Mouse (Mus musculus): ENCODE results near the gene Sgcd. TPM values are rescaled to one million over a fixed set of nuclear protein-coding genes. Genes with fewer than 3 reads are reported as not detected.

The Sgcd gene
- polyA plus RNA-seq, 1 experiment from 2014 or later, result 1.2 TPM

DNA sequence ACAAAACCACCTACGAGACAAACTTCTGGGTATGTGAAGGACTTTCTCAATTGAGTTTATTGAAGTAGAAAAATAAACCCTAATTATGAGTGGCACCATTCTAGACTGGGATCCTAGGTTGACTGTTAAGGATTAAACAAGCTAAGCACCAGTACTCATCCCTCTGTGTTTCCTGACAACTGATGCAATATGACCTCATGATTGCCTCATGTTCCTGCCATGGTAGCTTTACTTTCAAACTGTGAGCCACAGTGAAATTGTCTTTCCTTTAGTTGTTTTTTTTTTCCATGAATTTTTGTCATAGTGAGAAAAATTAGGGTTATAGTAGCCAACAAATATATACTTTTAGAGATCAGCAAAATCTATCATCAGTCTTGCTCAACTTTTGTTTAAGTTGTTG lies 689.0 kb downstream of the Sgcd start:
- TF ChIP-seq CTCF (IDR thresholded peaks at IDR 0.05; ENCODE audit: low read depth), result no peak
- Histone ChIP-seq H3K9ac (ENCODE audit: low read depth, low read length) (no peak overlapping the region), H3K4me3 (ENCODE audit: low read depth, low read length) (no peak overlapping the region), H3K36me3 (ENCODE audit: control insufficient read depth, insufficient read depth) (no peaks in the 10 kb centered on the region), H3K4me2 (replicated peaks; ENCODE audit: low read depth) (no peak overlapping the region), H3K27me3 (replicated peaks; ENCODE audit: control insufficient read depth, insufficient read depth, low read length) (no peaks in the 10 kb centered on the region), H3K9me3 (ENCODE audit: control insufficient read depth) (no peaks in the 10 kb centered on the region), H3K27ac (ENCODE audit: low read depth, low read length) (no peak overlapping the region), H3K4me1 (replicated peaks; ENCODE audit: control insufficient read depth, insufficient read depth, low read length) (no peaks in the 10 kb centered on the region)
- whole genome bisulfite sequencing, result 80% methylated on average over 1 of the region's 1 CpGs
- no peak for ATAC-seq

DNA sequence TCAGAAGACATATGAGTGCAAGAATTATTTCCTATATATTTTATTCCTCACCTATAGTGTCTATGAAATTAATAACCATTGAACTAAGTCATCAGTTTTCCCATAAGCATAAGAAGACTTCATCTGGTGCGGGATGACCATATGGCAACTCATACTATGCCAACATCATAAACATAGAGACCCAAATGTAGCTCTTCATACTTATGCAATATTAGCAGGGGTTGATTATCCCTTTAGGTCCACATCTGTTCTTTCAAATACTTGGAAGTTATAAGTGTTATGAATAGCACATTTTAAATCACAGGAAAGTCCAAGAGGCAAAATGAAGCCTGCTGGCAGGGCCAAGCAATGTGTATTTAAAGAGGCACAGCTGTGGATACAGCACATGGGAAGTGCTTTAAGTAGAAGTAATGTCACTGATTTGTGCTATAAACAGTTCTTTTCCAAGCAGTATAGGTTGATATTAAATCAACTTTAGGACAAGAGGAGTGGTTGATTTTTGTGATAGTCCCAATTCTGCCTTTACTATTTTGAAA lies 690.9 kb downstream of the Sgcd start:
- 84% methylated on average over 1 of the region's 1 CpGs for WGBS
- TF ChIP-seq CTCF (IDR thresholded peaks at IDR 0.05; ENCODE audit: low read depth), result no peak

DNA sequence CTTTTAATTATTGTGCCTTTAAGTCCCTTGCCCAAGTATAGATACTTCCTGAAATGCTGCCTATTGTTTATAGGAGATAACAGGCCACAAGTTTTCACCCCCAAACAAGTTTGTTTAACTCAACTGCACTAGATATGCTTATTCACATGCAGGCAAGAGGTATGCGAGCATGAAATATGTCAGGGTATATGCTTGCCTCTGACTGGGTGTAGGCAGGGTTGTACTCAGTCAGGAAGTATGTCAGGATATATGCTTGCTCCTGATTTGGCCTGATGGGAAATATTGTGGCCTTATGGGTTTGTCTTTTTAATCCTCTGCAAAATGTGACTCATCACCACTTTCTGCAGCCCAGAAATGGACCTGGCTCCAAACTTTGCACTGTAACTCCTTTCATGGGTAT lies 694.0 kb downstream of the Sgcd start:
- H3K36me3 ChIP-seq (ENCODE audit: control insufficient read depth, insufficient read depth), result no peaks in the 10 kb centered on the region
- no peaks in the 10 kb centered on the region for H3K4me1 ChIP-seq (replicated peaks; ENCODE audit: control insufficient read depth, insufficient read depth, low read length)
- TF ChIP-seq CTCF (IDR thresholded peaks at IDR 0.05; ENCODE audit: low read depth), result no peak
- H3K9me3 ChIP-seq (ENCODE audit: control insufficient read depth), result no peaks in the 10 kb centered on the region
- no peaks in the 10 kb centered on the region for H3K27me3 ChIP-seq (replicated peaks; ENCODE audit: control insufficient read depth, insufficient read depth, low read length)
- H3K4me2 ChIP-seq (replicated peaks; ENCODE audit: low read depth), result no peak overlapping the region
- WGBS, result 67% methylated on average over 1 of the region's 1 CpGs
- ATAC-seq, result no peak
- H3K9ac ChIP-seq (ENCODE audit: low read depth, low read length), result no peak overlapping the region
- no peak overlapping the region for H3K4me3 ChIP-seq (ENCODE audit: low read depth, low read length)
- no peak overlapping the region for H3K27ac ChIP-seq (ENCODE audit: low read depth, low read length)

More for the DNA sequence above, 690.9 kb downstream of the Sgcd start:
- H3K4me1 ChIP-seq (replicated peaks; ENCODE audit: control insufficient read depth, insufficient read depth, low read length), result no peaks in the 10 kb centered on the region
- no peaks in the 10 kb centered on the region for H3K36me3 ChIP-seq (ENCODE audit: control insufficient read depth, insufficient read depth)
- H3K4me3 ChIP-seq (ENCODE audit: low read depth, low read length), result no peak overlapping the region
- no peak overlapping the region for H3K9ac ChIP-seq (ENCODE audit: low read depth, low read length)
- H3K4me2 ChIP-seq (replicated peaks; ENCODE audit: low read depth), result no peak overlapping the region
- no peak for ATAC-seq
- H3K9me3 ChIP-seq (ENCODE audit: control insufficient read depth), result no peaks in the 10 kb centered on the region
- no peak overlapping the region for H3K27ac ChIP-seq (ENCODE audit: low read depth, low read length)
- no peaks in the 10 kb centered on the region for H3K27me3 ChIP-seq (replicated peaks; ENCODE audit: control insufficient read depth, insufficient read depth, low read length)

DNA sequence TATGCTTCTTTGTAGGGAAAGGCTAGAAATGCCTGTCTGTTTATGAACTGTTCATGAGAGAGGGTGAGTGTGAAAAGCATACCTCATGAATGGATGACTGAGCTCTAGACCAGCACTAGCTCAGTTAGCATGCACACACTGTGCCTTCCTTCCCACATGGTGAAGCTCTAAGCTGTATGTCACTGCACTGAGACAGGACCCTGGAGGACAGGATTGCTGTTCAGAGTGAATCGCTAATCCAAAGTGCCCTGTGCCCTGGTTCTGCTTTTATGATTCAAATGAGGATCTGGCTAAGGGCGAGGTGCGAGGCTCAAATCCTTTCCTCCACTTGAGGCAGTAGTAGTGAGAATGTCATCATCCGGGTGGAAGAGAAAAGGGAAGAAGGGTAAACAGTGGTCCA lies 712.2 kb downstream of the Sgcd start:
- no peaks in the 10 kb centered on the region for H3K27me3 ChIP-seq (replicated peaks; ENCODE audit: control insufficient read depth, insufficient read depth, low read length)
- no peaks in the 10 kb centered on the region for H3K4me1 ChIP-seq (replicated peaks; ENCODE audit: control insufficient read depth, insufficient read depth, low read length)
- H3K4me2 ChIP-seq (replicated peaks; ENCODE audit: low read depth), result no peak overlapping the region
- no peak overlapping the region for H3K27ac ChIP-seq (ENCODE audit: low read depth, low read length)
- H3K36me3 ChIP-seq (ENCODE audit: control insufficient read depth, insufficient read depth), result no peaks in the 10 kb centered on the region
- WGBS, result 67% methylated on average over 4 of the region's 4 CpGs
- H3K9ac ChIP-seq (ENCODE audit: low read depth, low read length), result no peak overlapping the region
- ATAC-seq, result no peak
- no peak for TF ChIP-seq CTCF (IDR thresholded peaks at IDR 0.05; ENCODE audit: low read depth)
- H3K4me3 ChIP-seq (ENCODE audit: low read depth, low read length), result no peak overlapping the region
- H3K9me3 ChIP-seq (ENCODE audit: control insufficient read depth), result no peaks in the 10 kb centered on the region

DNA sequence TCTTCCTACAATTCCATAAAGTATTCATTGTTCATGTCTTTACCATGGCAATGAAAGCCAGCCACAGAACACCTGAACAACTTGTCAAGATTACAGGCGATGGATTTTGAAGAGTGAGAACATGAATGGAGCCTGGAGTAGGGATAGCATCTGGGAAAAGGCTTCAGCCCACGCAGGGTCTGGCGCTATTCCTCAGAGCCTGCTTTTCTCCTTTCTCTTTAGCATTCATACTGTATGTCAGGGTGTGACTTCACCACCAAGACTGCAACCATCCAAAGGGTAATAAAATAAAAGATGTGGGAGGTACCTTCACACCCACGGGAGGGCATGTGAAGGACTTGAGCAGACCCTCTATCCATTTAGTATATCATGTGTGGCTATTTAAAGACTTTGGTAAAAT lies 720.2 kb downstream of the Sgcd start:
- no peak for ATAC-seq
- whole genome bisulfite sequencing, result 83% methylated on average over 4 of the region's 4 CpGs

DNA sequence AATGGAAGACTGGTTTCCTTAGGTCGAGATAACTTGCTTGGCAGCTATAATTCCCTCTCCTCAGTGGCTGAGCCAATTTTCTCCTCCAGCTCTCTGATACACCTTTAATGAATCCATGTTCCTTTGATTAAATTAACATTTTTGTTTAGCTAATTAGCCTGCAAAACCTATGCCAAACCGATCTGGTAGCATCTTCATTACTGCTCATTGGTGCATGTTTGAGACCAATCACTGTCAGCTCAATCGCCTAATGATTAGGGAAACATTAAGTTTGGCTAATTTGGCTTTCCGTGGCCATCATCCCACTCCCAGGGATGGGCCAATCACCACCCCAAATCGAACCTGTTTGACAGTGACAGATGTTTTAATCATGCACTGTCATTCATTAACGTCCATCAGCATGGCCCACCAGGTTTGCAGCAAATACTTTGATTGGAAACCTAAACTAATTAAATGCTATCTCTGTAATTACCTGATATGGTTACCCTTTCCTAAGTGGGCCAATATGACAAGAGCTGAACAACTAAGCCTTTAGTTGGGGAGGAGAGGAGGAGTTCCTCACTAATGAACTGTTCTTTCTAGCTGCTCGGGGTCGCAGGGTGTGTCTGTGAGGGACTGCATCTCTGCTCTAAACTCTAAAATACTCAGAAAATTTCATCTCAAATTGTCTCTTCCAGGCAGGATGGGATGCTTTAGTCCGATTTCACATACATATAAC lies 724.3 kb downstream of the Sgcd start:
- H3K36me3 ChIP-seq (ENCODE audit: control insufficient read depth, insufficient read depth), result no peaks in the 10 kb centered on the region

More for the DNA sequence above, 720.2 kb downstream of the Sgcd start:
- no peak overlapping the region for H3K4me2 ChIP-seq (replicated peaks; ENCODE audit: low read depth)
- H3K27ac ChIP-seq (ENCODE audit: low read depth, low read length), result no peak overlapping the region
- H3K27me3 ChIP-seq (replicated peaks; ENCODE audit: control insufficient read depth, insufficient read depth, low read length), result no peaks in the 10 kb centered on the region
- no peaks in the 10 kb centered on the region for H3K36me3 ChIP-seq (ENCODE audit: control insufficient read depth, insufficient read depth)
- no peaks in the 10 kb centered on the region for H3K4me1 ChIP-seq (replicated peaks; ENCODE audit: control insufficient read depth, insufficient read depth, low read length)
- H3K4me3 ChIP-seq (ENCODE audit: low read depth, low read length), result no peak overlapping the region
- TF ChIP-seq CTCF (IDR thresholded peaks at IDR 0.05; ENCODE audit: low read depth), result no peak
- H3K9me3 ChIP-seq (ENCODE audit: control insufficient read depth), result no peaks in the 10 kb centered on the region
- H3K9ac ChIP-seq (ENCODE audit: low read depth, low read length), result no peak overlapping the region

More for the DNA sequence above, 724.3 kb downstream of the Sgcd start:
- WGBS, result 81% methylated on average over 9 of the region's 9 CpGs
- Histone ChIP-seq H3K4me1 (replicated peaks; ENCODE audit: control insufficient read depth, insufficient read depth, low read length) (no peaks in the 10 kb centered on the region), H3K27ac (ENCODE audit: low read depth, low read length) (no peak overlapping the region), H3K9me3 (ENCODE audit: control insufficient read depth) (no peaks in the 10 kb centered on the region), H3K4me2 (replicated peaks; ENCODE audit: low read depth) (no peak overlapping the region), H3K27me3 (replicated peaks; ENCODE audit: control insufficient read depth, insufficient read depth, low read length) (no peaks in the 10 kb centered on the region), H3K4me3 (ENCODE audit: low read depth, low read length) (no peak overlapping the region), H3K9ac (ENCODE audit: low read depth, low read length) (no peak overlapping the region)
- TF ChIP-seq CTCF (IDR thresholded peaks at IDR 0.05; ENCODE audit: low read depth), result no peak
- ATAC-seq, result no peak
